Mouse (Mus musculus): ENCODE data around the gene Rnase9. TPM values are rescaled to one million over a fixed set of nuclear protein-coding genes. Genes with fewer than 3 reads are reported as not detected.

Gene Rnase9
- not detected for total RNA-seq (2023)

GRCm38 (mm10) chr14:51041769-51042168 lies at the start of gene Rnase9:
Rnase9 (minus strand) TSS chr14:51041869.

GRCm38 (mm10) chr14:51074335-51074734 lies 32.7 kb upstream of the Rnase9 start, which contains the start of gene Olfr750:
Olfr750 (minus strand) TSS chr14:51074435.

GRCm38 (mm10) chr14:51057401-51057831 lies 15.7 kb upstream of the Rnase9 start, which contains the start of gene Rnase12:
Rnase12 (minus strand) TSS chr14:51057661.

GRCm38 (mm10) chr14:51050063-51050462 lies 8.4 kb upstream of the Rnase9 start, which contains the start of gene Rnase11:
Rnase11 (minus strand) TSS chr14:51050163.

GRCm38 (mm10) chr14:51007152-51007801 lies 34.4 kb downstream of the Rnase9 start, which contains the start of gene Rnase10:
Rnase10 (plus strand) TSS chr14:51007751.

Other genes with a start within 250 kb of the Rnase9 start
- gene Ccnb1ip1, start 234.1 kb downstream of the Rnase9 start, total RNA-seq (2023) = 2.4 TPM
- gene Parp2, start 234.0 kb downstream of the Rnase9 start, total RNA-seq (2023) = 59.4 TPM
- 29.3 TPM for gene Tep1, start 171.3 kb downstream of the Rnase9 start, total RNA-seq (2023)
- gene Klhl33, start 144.4 kb downstream of the Rnase9 start, total RNA-seq (2023) = not detected
- gene Osgep, start 117.0 kb downstream of the Rnase9 start, total RNA-seq (2023) = 35.4 TPM
- 43.6 TPM for gene Apex1, start 116.9 kb downstream of the Rnase9 start, total RNA-seq (2023)
- 86.2 TPM for gene Pip4p1, start 111.0 kb downstream of the Rnase9 start, total RNA-seq (2023)
- 32.1 TPM for gene Pnp, start 110.8 kb downstream of the Rnase9 start, total RNA-seq (2023)
- gene Gm49342, start 97.4 kb downstream of the Rnase9 start, total RNA-seq (2023) = 23.6 TPM
- 0.58 TPM for gene Pnp2, start 85.9 kb downstream of the Rnase9 start, total RNA-seq (2023)
- gene Rnase10, start 34.1 kb downstream of the Rnase9 start, total RNA-seq (2023) = not detected
- gene Rnase11, start 8.3 kb upstream of the Rnase9 start, total RNA-seq (2023) = not detected
- not detected for gene Rnase12, start 15.8 kb upstream of the Rnase9 start, total RNA-seq (2023)
- not detected for gene Olfr750, start 32.6 kb upstream of the Rnase9 start, total RNA-seq (2023)
- gene Rnase4, start 49.2 kb upstream of the Rnase9 start, total RNA-seq (2023) = 0.37 TPM
- gene Ang, start 49.3 kb upstream of the Rnase9 start, total RNA-seq (2023) = 0.77 TPM
- gene Eddm3b, start 72.6 kb upstream of the Rnase9 start, total RNA-seq (2023) = not detected
- gene Rnase6, start 82.0 kb upstream of the Rnase9 start, total RNA-seq (2023) = 10.3 TPM
- gene Rnase1, start 104.9 kb upstream of the Rnase9 start, total RNA-seq (2023) = 3.2 TPM
- not detected for gene Rnase2b, start 120.4 kb upstream of the Rnase9 start, total RNA-seq (2023)
- gene Ang2, start 157.3 kb upstream of the Rnase9 start, total RNA-seq (2023) = not detected
- not detected for gene Ear14, start 161.5 kb upstream of the Rnase9 start, total RNA-seq (2023)
- gene Rnase2a, start 214.2 kb upstream of the Rnase9 start, total RNA-seq (2023) = not detected

Data from CD8-positive naive resting alpha-beta T cell, adult 57 days (primary cell).